Mouse (Mus musculus) left cerebral cortex, adult 11 months (tissue): ENCODE data around the gene Polr1d.

Experiments
- DNase-seq: peaks from one replicate; pipeline ENCODE4 v3.0.0; 2022; ENCODE audit warnings: low spot score

The Polr1d gene

GRCm38 (mm10) chr5:147086816-147087215, 10.0 kb downstream of the Polr1d start:
- no peak for DNase-seq

- DNase-seq, result no peak
Observed at GRCm38 (mm10) chr5:147089836-147090235, 13.0 kb downstream of the Polr1d start.

- DNase-seq, result no peak
Observed at GRCm38 (mm10) chr5:147090256-147090963, 13.6 kb downstream of the Polr1d start.

- no peak for DNase-seq
Observed at GRCm38 (mm10) chr5:147092448-147092847, 15.6 kb downstream of the Polr1d start.

GRCm38 (mm10) chr5:147094296-147094695, 17.4 kb downstream of the Polr1d start:
- DNase-seq, result no peak

GRCm38 (mm10) chr5:147096586-147096985, 19.7 kb downstream of the Polr1d start:
- DNase-seq, result no peak

- DNase-seq, result no peak
Observed at GRCm38 (mm10) chr5:147098667-147099066, 21.8 kb downstream of the Polr1d start.

GRCm38 (mm10) chr5:147100180-147100579, 23.3 kb downstream of the Polr1d start:
- DNase-seq, result no peak

GRCm38 (mm10) chr5:147102295-147102694, 25.4 kb downstream of the Polr1d start:
- DNase-seq, result no peak

GRCm38 (mm10) chr5:147107276-147107675, 30.4 kb downstream of the Polr1d start:
- DNase-seq, result no peak

GRCm38 (mm10) chr5:147108861-147109591, 32.2 kb downstream of the Polr1d start:
- DNase-seq, result no peak

GRCm38 (mm10) chr5:147114738-147115137, 37.9 kb downstream of the Polr1d start:
- no peak for DNase-seq

GRCm38 (mm10) chr5:147115631-147116030, 38.8 kb downstream of the Polr1d start:
- no peak for DNase-seq

GRCm38 (mm10) chr5:147117027-147117426, 40.2 kb downstream of the Polr1d start:
- no peak for DNase-seq

GRCm38 (mm10) chr5:147121146-147121545, 44.3 kb downstream of the Polr1d start:
- DNase-seq, result no peak

GRCm38 (mm10) chr5:147124794-147125193, 47.9 kb downstream of the Polr1d start:
- no peak for DNase-seq

- DNase-seq, result no peak
Observed at GRCm38 (mm10) chr5:147125542-147126185, 48.8 kb downstream of the Polr1d start.

- no peak for DNase-seq
Observed at GRCm38 (mm10) chr5:147127860-147128259, 51.0 kb downstream of the Polr1d start.

GRCm38 (mm10) chr5:147129484-147129883, 52.6 kb downstream of the Polr1d start:
- no peak for DNase-seq

- no peak for DNase-seq
Observed at GRCm38 (mm10) chr5:147131912-147132311, 55.1 kb downstream of the Polr1d start.

- no peak for DNase-seq
Observed at GRCm38 (mm10) chr5:147133662-147134061, 56.8 kb downstream of the Polr1d start.

- DNase-seq, result no peak
Observed at GRCm38 (mm10) chr5:147134341-147135088, 57.7 kb downstream of the Polr1d start.
